Mouse (Mus musculus): ENCODE results near the gene Cyth4. TPM values are rescaled to one million over a fixed set of nuclear protein-coding genes. Genes with fewer than 3 reads are reported as not detected.

Gene Cyth4
- polyA plus RNA-seq (2017; shearing (Covaris generic)), result 100 to 1,000 TPM; 236 to 339 (median 298) TPM

- ATAC-seq, result peak; percentile 68
Observed at GRCm38 (mm10) chr15:78596914-78597313, at the start of gene Cyth4. Cyth4 (plus strand) TSS chr15:78597047.

- peak; percentile 67 for ATAC-seq
Observed at GRCm38 (mm10) chr15:78547415-78548335, 49.2 kb upstream of the Cyth4 start.

- ATAC-seq, result no peak
Observed at GRCm38 (mm10) chr15:78548336-78548665, 48.5 kb upstream of the Cyth4 start.

- no peak for ATAC-seq
Observed at GRCm38 (mm10) chr15:78548711-78549110, 48.1 kb upstream of the Cyth4 start.

- ATAC-seq, result no peak
Observed at GRCm38 (mm10) chr15:78549189-78549734, 47.6 kb upstream of the Cyth4 start.

GRCm38 (mm10) chr15:78554545-78555313 lies 42.1 kb upstream of the Cyth4 start:
- no peak for ATAC-seq

- peak; percentile 42 for ATAC-seq
Observed at GRCm38 (mm10) chr15:78557693-78558535, 38.9 kb upstream of the Cyth4 start.

- ATAC-seq, result peak; percentile 26
Observed at GRCm38 (mm10) chr15:78559141-78559979, 37.5 kb upstream of the Cyth4 start.

GRCm38 (mm10) chr15:78563344-78563743 lies 33.5 kb upstream of the Cyth4 start:
- peak; percentile 3 for ATAC-seq

GRCm38 (mm10) chr15:78563937-78564336 lies 32.9 kb upstream of the Cyth4 start:
- peak; percentile 85 for ATAC-seq

GRCm38 (mm10) chr15:78564764-78565435 lies 31.9 kb upstream of the Cyth4 start:
- ATAC-seq, result no peak

- no peak for ATAC-seq
Observed at GRCm38 (mm10) chr15:78567608-78568120, 29.2 kb upstream of the Cyth4 start.

GRCm38 (mm10) chr15:78570170-78570569 lies 26.7 kb upstream of the Cyth4 start:
- ATAC-seq, result no peak

GRCm38 (mm10) chr15:78571554-78572269 lies 25.1 kb upstream of the Cyth4 start:
- ATAC-seq, result peak; percentile 65

GRCm38 (mm10) chr15:78572270-78572600 lies 24.6 kb upstream of the Cyth4 start:
- no peak for ATAC-seq

- ATAC-seq, result peak; percentile 52
Observed at GRCm38 (mm10) chr15:78572658-78573397, 24.0 kb upstream of the Cyth4 start, which contains the start of gene Rac2. Rac2 (minus strand) TSS chr15:78572783.

GRCm38 (mm10) chr15:78576284-78576810 lies 20.5 kb upstream of the Cyth4 start:
- ATAC-seq, result peak; percentile 37

GRCm38 (mm10) chr15:78583352-78583751 lies 13.5 kb upstream of the Cyth4 start:
- no peak for ATAC-seq

- ATAC-seq, result no peak
Observed at GRCm38 (mm10) chr15:78585404-78585803, 11.4 kb upstream of the Cyth4 start.

Measured in inflammation-experienced regulatory T-cells, adult 6 months (primary cell).